Mouse (Mus musculus): Measurements from ENCODE around the gene Grin2d.

DNA sequence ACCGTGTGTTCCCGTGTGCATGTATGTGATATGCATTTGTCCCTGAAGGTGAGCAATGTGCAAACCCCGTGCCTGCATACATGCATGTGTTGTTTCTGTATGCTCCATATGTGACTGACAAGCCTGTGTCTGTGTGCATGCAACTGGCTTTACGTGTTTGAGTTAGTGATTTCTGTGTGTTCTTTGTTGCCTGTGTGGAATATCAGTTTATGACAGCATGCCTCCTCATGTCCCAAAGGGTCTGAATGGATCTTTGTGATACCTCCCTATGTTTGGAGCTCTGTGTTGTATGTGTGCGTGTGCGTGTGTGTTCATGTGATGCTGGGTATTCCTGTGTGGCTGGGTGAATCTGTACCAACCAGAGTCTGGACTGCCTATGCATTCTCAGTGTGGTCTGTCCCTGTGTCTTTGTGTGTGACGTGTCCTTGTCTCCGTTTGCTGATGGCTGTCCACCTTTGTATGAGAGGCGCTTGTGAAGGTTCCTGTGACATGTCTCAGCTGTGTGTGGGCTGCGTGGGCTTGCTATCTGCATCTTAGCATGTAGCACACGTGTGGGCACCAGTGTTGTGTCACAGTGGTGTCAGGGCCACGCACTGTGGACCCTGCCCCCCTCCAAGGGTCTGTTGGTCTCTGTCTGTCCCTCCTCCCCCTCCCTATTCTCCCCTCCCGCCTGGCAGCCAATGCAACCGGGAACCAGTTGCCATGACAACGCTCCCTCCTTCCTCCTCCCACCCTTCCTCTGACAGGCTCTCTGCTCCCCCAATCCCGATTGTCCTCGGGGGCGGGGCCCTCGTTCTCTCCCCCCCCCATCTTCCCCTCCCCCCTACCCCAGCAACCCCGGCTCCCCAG lies 93.4 kb downstream of the Grin2d start, which contains the start of gene Sult2b1:
- TF ChIP-seq POLR2A (IDR thresholded peaks at IDR 0.05; ENCODE audit: insufficient read depth, low read length) (no peak), EP300 (IDR thresholded peaks at IDR 0.05; ENCODE audit: insufficient read depth, low read depth, low read length) (no peak)
